Mouse (Mus musculus): ENCODE results near the gene Pigv.

DNA sequence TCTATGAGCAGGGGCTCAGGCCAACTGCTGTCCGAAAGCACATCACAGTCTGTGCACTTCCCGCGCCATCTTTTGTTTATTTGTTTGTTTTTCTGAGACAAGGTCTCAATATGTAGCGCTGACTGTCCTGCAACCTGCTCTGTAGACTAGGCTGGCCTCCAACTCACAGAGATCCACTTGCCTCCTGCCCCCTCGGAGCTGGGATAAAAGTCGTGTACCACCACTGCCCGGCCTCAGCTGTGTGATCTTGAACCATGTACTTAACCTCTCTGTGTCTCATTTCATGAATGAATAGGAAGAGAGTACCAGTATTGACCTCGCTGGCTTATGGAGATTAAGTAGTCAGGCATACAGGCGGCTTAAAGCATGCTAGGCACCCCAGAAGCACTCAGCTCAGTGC lies 45.8 kb downstream of the Pigv start:
- no peak for TF ChIP-seq CTCF (IDR thresholded peaks at IDR 0.05; ENCODE audit: extremely low read depth, insufficient read depth, insufficient read length, insufficient replicate concordance)
- TF ChIP-seq POLR2A (IDR thresholded peaks at IDR 0.05; ENCODE audit: low read depth, low read length) = no peak

Data from spleen, adult 2 months (tissue).